Mouse (Mus musculus) midbrain, embryonic 13.5 days (tissue): Measurements from ENCODE around the gene Prkg2. TPM values are rescaled to one million over a fixed set of nuclear protein-coding genes. Genes with fewer than 3 reads are reported as not detected.

Source experiments
- ATAC-seq: fragments of 200-750 bp; cut with Nextera tagmentation; 2 replicates; pipeline ENCODE4 v1.8.0; 2017; ENCODE audit warnings: mild to moderate bottlenecking, moderate TSS enrichment, moderate library complexity
- H3K27ac ChIP-seq: fragments of 300-500 bp; sonication (generic); 2 replicates; pipeline ENCODE4 v1.5.1; 2015; ENCODE audit warnings: inconsistent platforms, mild to moderate bottlenecking, moderate library complexity
- H3K27me3 ChIP-seq: fragments of 300-500 bp; sonication (generic); 2 replicates; pipeline ENCODE4 v1.6.1; 2015; ENCODE audit warnings: mild to moderate bottlenecking, inconsistent platforms
- H3K36me3 ChIP-seq: fragments of 300-500 bp; sonication (generic); 2 replicates; pipeline ENCODE4 v1.6.1; 2015; ENCODE audit warnings: mild to moderate bottlenecking, inconsistent platforms
- H3K4me1 ChIP-seq: fragments of 300-500 bp; sonication (generic); replicated peaks from 2 replicates; pipeline ENCODE4 v1.6.1; 2015; ENCODE audit warnings: inconsistent platforms
- H3K4me2 ChIP-seq: fragments of 300-500 bp; sonication (generic); replicated peaks from 2 replicates; pipeline ENCODE4 v1.6.1; 2015; ENCODE audit warnings: moderate library complexity, mild to moderate bottlenecking, inconsistent platforms
- H3K4me3 ChIP-seq: fragments of 300-500 bp; sonication (generic); replicated peaks from 2 replicates; pipeline ENCODE4 v1.5.1; 2015; ENCODE audit warnings: mild to moderate bottlenecking, inconsistent platforms
- H3K9ac ChIP-seq: fragments of 300-500 bp; sonication (generic); replicated peaks from 2 replicates; pipeline ENCODE4 v1.6.1; 2015; ENCODE audit warnings: mild to moderate bottlenecking, inconsistent platforms
- H3K9me3 ChIP-seq: fragments of 300-500 bp; sonication (generic); 2 replicates; pipeline ENCODE4 v1.6.1; 2016; ENCODE audit warnings: mild to moderate bottlenecking, inconsistent platforms
- WGBS: fragments of 180-500 bp; shearing (Covaris S2); methylation state at CpG from one replicate; pipeline ENCODE4 v1.1.7; 2015; 5-methylcytosine and 5-hydroxymethylcytosine counted together
- polyA plus RNA-seq: library from polyadenylated mRNA; unstranded; fragments of >200 nt; fragmentation: Nextera tagmentation; extraction: Ambion mirVana; gene quantifications from 2 replicates; pipeline ENCODE4 v1.2.1, GENCODE M21; 2015

Prkg2 gene
- polyA plus RNA-seq, 1 experiment from 2014 or later = 1.5 TPM

GRCm38 (mm10) chr5:98882096-98882495, 155.1 kb downstream of the Prkg2 start:
- no peak for ATAC-seq
- H3K4me3 ChIP-seq = no peak overlapping the region
- H3K4me1 ChIP-seq = no peaks in the 10 kb centered on the region
- no peak overlapping the region for H3K4me2 ChIP-seq
- no peaks in the 10 kb centered on the region for H3K36me3 ChIP-seq
- no peak overlapping the region for H3K27ac ChIP-seq
- H3K9ac ChIP-seq = no peak overlapping the region
- no peaks in the 10 kb centered on the region for H3K9me3 ChIP-seq
- WGBS = 75% methylated on average over 3 of the region's 3 CpGs
- no peaks in the 10 kb centered on the region for H3K27me3 ChIP-seq

Other genes starting within 250 kb of the Prkg2 start
- 1.0 and 1.1 TPM in 2 replicates for gene Bmp3, start 182.9 kb downstream of the Prkg2 start, polyA plus RNA-seq